Mouse (Mus musculus) ES-E14 (cell line): ENCODE data around the gene Msi1. TPM values are rescaled to one million over a fixed set of nuclear protein-coding genes. Genes with fewer than 3 reads are reported as not detected.
A peak's percentile ranks its signal among the peaks of the same experiment; 100 is the strongest.

Source experiments
- DNase-seq: peaks from one replicate; pipeline ENCODE4 v3.0.0-alpha.2; 2013; ENCODE audit warnings: low read depth, low spot score
- H3K27ac ChIP-seq: 2 replicates; pipeline ENCODE4 v1.5.1; 2012; ENCODE audit warnings: low read depth, mild to moderate bottlenecking, low read length, moderate library complexity, mixed read lengths; ENCODE audit not compliant: poor library complexity, insufficient read depth, severe bottlenecking
- H3K36me3 ChIP-seq: 2 replicates; pipeline ENCODE4 v1.6.1; 2012; ENCODE audit warnings: mild to moderate bottlenecking, low read length, moderate library complexity, mixed read lengths; ENCODE audit not compliant: control insufficient read depth, poor library complexity, insufficient read depth, severe bottlenecking
- H3K4me1 ChIP-seq, 2 experiments: fragments of 150-350 bp in 1 of 2; sonication (generic) in 1 of 2; 2 replicates each; pipeline ENCODE4 v1.6.1; 2012; ENCODE audit warnings: low read length in 2 of 2, mild to moderate bottlenecking in 1 of 2, mixed read lengths in 1 of 2; ENCODE audit not compliant: control insufficient read depth in 2 of 2, insufficient read depth in 2 of 2, poor library complexity in 1 of 2
- H3K4me3 ChIP-seq, 2 experiments: fragments of 150-350 bp in 1 of 2; sonication (generic) in 1 of 2; 2 replicates each; pipeline ENCODE4 v1.5.1; 2012; ENCODE audit warnings: low read length in 2 of 2, low read depth in 1 of 2, mild to moderate bottlenecking in 1 of 2, mixed read lengths in 1 of 2; ENCODE audit not compliant: insufficient read depth in 1 of 2, poor library complexity in 1 of 2, severe bottlenecking in 1 of 2
- H3K9ac ChIP-seq: 2 replicates; pipeline ENCODE4 v1.6.1; 2012; ENCODE audit warnings: low read depth, mild to moderate bottlenecking, low read length, mixed read lengths; ENCODE audit not compliant: poor library complexity, insufficient read depth, severe bottlenecking
- H3K9me3 ChIP-seq: fragments of 150-350 bp; sonication (generic); 2 replicates; pipeline ENCODE4 v1.6.1; 2012; ENCODE audit warnings: low read depth, mild to moderate bottlenecking, low read length; ENCODE audit not compliant: control insufficient read depth, insufficient read depth
- CHD2 ChIP-seq: IDR thresholded peaks from 2 replicates; pipeline ENCODE4 v1.6.1; 2014; ENCODE audit warnings: mild to moderate bottlenecking, low read depth, low read length, inconsistent platforms
- HCFC1 ChIP-seq: IDR thresholded peaks from 2 replicates; pipeline ENCODE4 v1.6.1; 2012; ENCODE audit warnings: low read length, inconsistent platforms, borderline replicate concordance; ENCODE audit not compliant: insufficient read depth
- MAFK ChIP-seq: IDR thresholded peaks from 2 replicates; pipeline ENCODE4 v1.6.1; 2014; ENCODE audit warnings: mild to moderate bottlenecking, low read depth, low read length, inconsistent platforms; ENCODE audit not compliant: insufficient read depth
- ZC3H11A ChIP-seq: IDR thresholded peaks from 2 replicates; pipeline ENCODE4 v1.6.1; 2012; ENCODE audit warnings: low read depth, mild to moderate bottlenecking, inconsistent platforms, low read length, borderline replicate concordance
- ZNF384 ChIP-seq: IDR thresholded peaks from 2 replicates; pipeline ENCODE4 v1.6.1; 2012; ENCODE audit warnings: low read depth, low read length, inconsistent platforms
- in situ Hi-C, 2 experiments: fragments of 600-800 bp; cut with MboI; formaldehyde crosslinking; loops; one replicate each; pipeline ENCODE4 v1.15.1; 2025; ENCODE audit warnings: low sequenced_read_pairs in 2 of 2, inconsistent platforms in 1 of 2; ENCODE audit not compliant: unreplicated experiment in 2 of 2
- total RNA-seq: library from RNA; depleted of rRNA; stranded (reverse); fragments of 300-350 nt; gene quantifications from 2 replicates; pipeline ENCODE4 v1.2.3, GENCODE M21; 2012

Msi1 gene
- total RNA-seq, 1 experiment, result 5.6 TPM

DNA sequence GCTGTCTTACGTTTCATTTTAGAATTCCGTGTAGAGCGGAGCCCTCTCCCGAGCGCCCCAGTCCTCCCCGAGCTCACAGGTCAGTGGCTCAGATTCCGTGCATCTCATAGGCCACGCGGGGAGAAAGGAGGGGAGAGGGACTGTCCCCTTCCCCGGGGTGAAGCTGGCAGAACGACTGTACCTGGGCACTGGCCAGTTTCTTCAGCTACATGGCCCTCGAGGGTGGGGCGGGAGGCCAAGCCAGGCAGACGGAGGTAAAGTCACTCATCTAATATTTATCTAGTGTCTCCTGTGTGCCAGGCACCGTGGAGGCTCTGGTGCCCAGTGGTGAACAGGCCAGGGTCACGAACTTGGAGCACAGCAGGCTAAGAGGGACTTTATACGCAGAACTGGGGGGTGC, 17.7 kb downstream of the Msi1 start:
- Histone ChIP-seq H3K9ac (no peak overlapping the region), H3K36me3 (peaks cover 9% of the 10 kb centered on the region; the same call in 1 of the 2 replicates), H3K27ac (no peak overlapping the region), H3K4me3 (no peak overlapping the region), H3K9me3 (no peaks in the 10 kb centered on the region), H3K4me1 (peaks cover 2 to 16% of the 10 kb centered on the region in 2 experiments; a peak in 2 of 4 replicates)
- DNase-seq, result no peak
- in situ Hi-C loops, result loop anchor here in 1 of 2 experiments (10.0 kb wide), 1 partner anchor 92 kb away; no protein-coding TSS in a partner anchor
- no peak for TF ChIP-seq CHD2
- no peak for TF ChIP-seq MAFK
- TF ChIP-seq ZC3H11A, result no peak
- TF ChIP-seq ZNF384, result no peak
- TF ChIP-seq HCFC1, result no peak

GRCm38 (mm10) chr5:115449247-115449646, 19.8 kb downstream of the Msi1 start:
- H3K9me3 ChIP-seq, result no peaks in the 10 kb centered on the region
- H3K27ac ChIP-seq, result no peak overlapping the region
- H3K4me3 ChIP-seq, result no peak overlapping the region
- H3K4me1 ChIP-seq, result peaks cover 2 to 21% of the 10 kb centered on the region in 2 experiments; a peak in 2 of 4 replicates
- no peak for DNase-seq
- H3K36me3 ChIP-seq, result peaks cover 9% of the 10 kb centered on the region; the same call in 1 of the 2 replicates
- H3K9ac ChIP-seq, result no peak overlapping the region
- in situ Hi-C loops, result loop anchor here in 1 of 2 experiments (10.0 kb wide), 1 partner anchor 94 kb away; no protein-coding TSS in a partner anchor
- TF ChIP-seq MAFK (no peak), HCFC1 (no peak), ZNF384 (no peak), ZC3H11A (no peak), CHD2 (no peak)

DNA sequence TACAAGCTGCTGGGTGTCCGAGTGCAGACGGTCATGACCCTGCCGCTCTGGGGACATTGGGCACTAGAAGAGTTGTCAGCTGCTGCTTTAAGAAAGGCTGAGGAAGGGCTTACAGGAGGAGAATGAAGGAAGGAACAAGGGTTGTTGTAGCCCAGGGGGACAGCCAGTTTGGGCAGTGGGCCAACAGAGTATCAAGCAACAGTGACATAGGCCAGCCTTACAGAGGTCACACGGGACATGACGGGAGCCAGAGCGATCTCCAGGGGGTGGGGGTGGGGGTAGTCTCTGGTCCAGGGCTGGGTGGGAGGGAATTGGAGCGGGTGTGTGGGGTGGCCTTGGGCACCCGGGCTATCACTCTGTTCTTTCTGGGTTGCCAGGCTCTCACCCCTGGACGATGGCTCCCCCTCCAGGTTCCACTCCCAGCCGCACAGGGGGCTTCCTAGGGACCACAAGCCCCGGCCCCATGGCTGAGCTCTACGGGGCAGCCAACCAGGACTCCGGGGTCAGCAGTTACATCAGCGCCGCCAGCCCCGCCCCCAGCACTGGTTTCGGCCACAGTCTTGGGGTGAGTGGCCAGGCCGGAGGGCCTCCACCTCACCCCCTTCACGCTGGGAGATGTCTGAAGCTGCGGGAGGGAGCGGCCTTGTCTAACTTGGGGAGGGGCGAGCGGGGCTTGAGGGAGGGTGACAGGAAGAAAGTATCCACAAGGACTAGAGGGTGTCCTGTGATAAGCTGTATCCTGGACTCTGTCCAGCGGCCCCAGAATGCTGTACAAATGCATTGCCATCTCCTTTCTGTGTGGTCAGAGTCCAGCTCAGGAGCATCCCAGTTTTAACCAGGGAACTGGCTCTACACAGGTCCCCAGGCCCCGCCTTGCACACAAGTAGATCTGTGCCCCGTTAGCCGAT, 21.3 kb downstream of the Msi1 start:
- DNase-seq, result no peak
- in situ Hi-C loops, result no loop called here
- no peak overlapping the region for H3K9ac ChIP-seq
- TF ChIP-seq MAFK (no peak), ZC3H11A (no peak), CHD2 (no peak), HCFC1 (no peak), ZNF384 (no peak)
- peak overlapping the region in 1 of 2 experiments; percentile 1; a peak in 1 of 4 replicates for H3K4me3 ChIP-seq
- H3K27ac ChIP-seq, result no peak overlapping the region
- peaks cover 6% of the 10 kb centered on the region; the same call in 1 of the 2 replicates for H3K36me3 ChIP-seq
- H3K4me1 ChIP-seq, result peaks cover 2 to 17% of the 10 kb centered on the region in 2 experiments; a peak in 3 of 4 replicates
- no peaks in the 10 kb centered on the region for H3K9me3 ChIP-seq

DNA sequence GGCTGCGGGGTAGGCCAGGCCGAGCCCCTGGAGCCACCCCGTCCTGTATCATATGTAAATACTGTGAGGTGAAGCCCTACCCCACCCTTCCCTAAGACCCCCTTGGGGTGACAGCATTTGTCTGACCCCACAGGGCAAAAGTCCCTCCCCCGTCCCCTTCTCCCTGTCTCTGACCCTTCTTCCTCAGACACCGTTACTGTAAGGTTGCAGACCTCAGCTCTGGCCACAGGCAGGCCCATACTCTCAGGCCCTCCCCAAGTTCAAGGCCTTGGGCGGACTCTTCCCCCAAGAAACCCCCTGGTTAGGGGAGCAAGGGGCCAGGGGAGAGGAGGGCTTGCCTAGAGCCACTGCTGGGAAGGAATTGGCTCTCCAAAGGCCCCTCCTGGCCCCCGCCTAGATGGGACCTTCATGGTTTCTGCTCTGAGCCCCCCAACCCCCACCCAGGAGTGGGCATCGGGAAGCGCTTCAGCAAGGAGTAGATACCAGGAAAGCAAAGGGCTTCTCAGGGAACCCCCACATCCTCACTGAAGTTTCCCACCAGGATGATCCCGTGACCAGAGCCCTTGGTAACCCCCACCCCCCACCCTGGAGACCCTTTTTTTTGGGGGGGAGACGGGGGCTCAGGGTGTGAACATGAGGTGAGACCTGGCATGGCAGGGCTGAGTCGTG, 25.2 kb downstream of the Msi1 start:
- H3K4me1 ChIP-seq, result peaks cover 0 to 15% of the 10 kb centered on the region in 2 experiments; a peak in 3 of 4 replicates
- no peaks in the 10 kb centered on the region for H3K9me3 ChIP-seq
- H3K36me3 ChIP-seq, result no peaks in the 10 kb centered on the region; the same call in 1 of the 2 replicates
- in situ Hi-C loops, result no loop called here
- no peak for DNase-seq
- no peak overlapping the region for H3K9ac ChIP-seq
- no peak overlapping the region for H3K4me3 ChIP-seq
- no peak for TF ChIP-seq HCFC1
- no peak for TF ChIP-seq ZC3H11A
- no peak for TF ChIP-seq ZNF384
- no peak for TF ChIP-seq MAFK
- TF ChIP-seq CHD2, result no peak
- H3K27ac ChIP-seq, result no peak overlapping the region
